Mouse (Mus musculus) ES-E14 (cell line): ENCODE measurements around the gene Cped1. TPM values are rescaled to one million over a fixed set of nuclear protein-coding genes. Genes with fewer than 3 reads are reported as not detected.

Experiments
- DNase-seq: peaks from one replicate; pipeline ENCODE4 v3.0.0-alpha.2; 2013; ENCODE audit warnings: low read depth, low spot score
- H3K27ac ChIP-seq: 2 replicates; pipeline ENCODE4 v1.5.1; 2012; ENCODE audit warnings: low read depth, mild to moderate bottlenecking, low read length, moderate library complexity, mixed read lengths; ENCODE audit not compliant: poor library complexity, insufficient read depth, severe bottlenecking
- H3K36me3 ChIP-seq: 2 replicates; pipeline ENCODE4 v1.6.1; 2012; ENCODE audit warnings: mild to moderate bottlenecking, low read length, moderate library complexity, mixed read lengths; ENCODE audit not compliant: control insufficient read depth, poor library complexity, insufficient read depth, severe bottlenecking
- H3K4me1 ChIP-seq, 2 experiments: fragments of 150-350 bp in 1 of 2; sonication (generic) in 1 of 2; 2 replicates each; pipeline ENCODE4 v1.6.1; 2012; ENCODE audit warnings: low read length in 2 of 2, mild to moderate bottlenecking in 1 of 2, mixed read lengths in 1 of 2; ENCODE audit not compliant: control insufficient read depth in 2 of 2, insufficient read depth in 2 of 2, poor library complexity in 1 of 2
- H3K4me3 ChIP-seq, 2 experiments: fragments of 150-350 bp in 1 of 2; sonication (generic) in 1 of 2; 2 replicates each; pipeline ENCODE4 v1.5.1; 2012; ENCODE audit warnings: low read length in 2 of 2, low read depth in 1 of 2, mild to moderate bottlenecking in 1 of 2, mixed read lengths in 1 of 2; ENCODE audit not compliant: insufficient read depth in 1 of 2, poor library complexity in 1 of 2, severe bottlenecking in 1 of 2
- H3K9ac ChIP-seq: 2 replicates; pipeline ENCODE4 v1.6.1; 2012; ENCODE audit warnings: low read depth, mild to moderate bottlenecking, low read length, mixed read lengths; ENCODE audit not compliant: poor library complexity, insufficient read depth, severe bottlenecking
- H3K9me3 ChIP-seq: fragments of 150-350 bp; sonication (generic); 2 replicates; pipeline ENCODE4 v1.6.1; 2012; ENCODE audit warnings: low read depth, mild to moderate bottlenecking, low read length; ENCODE audit not compliant: control insufficient read depth, insufficient read depth
- CHD2 ChIP-seq: IDR thresholded peaks from 2 replicates; pipeline ENCODE4 v1.6.1; 2014; ENCODE audit warnings: mild to moderate bottlenecking, low read depth, low read length, inconsistent platforms
- HCFC1 ChIP-seq: IDR thresholded peaks from 2 replicates; pipeline ENCODE4 v1.6.1; 2012; ENCODE audit warnings: low read length, inconsistent platforms, borderline replicate concordance; ENCODE audit not compliant: insufficient read depth
- MAFK ChIP-seq: IDR thresholded peaks from 2 replicates; pipeline ENCODE4 v1.6.1; 2014; ENCODE audit warnings: mild to moderate bottlenecking, low read depth, low read length, inconsistent platforms; ENCODE audit not compliant: insufficient read depth
- ZC3H11A ChIP-seq: IDR thresholded peaks from 2 replicates; pipeline ENCODE4 v1.6.1; 2012; ENCODE audit warnings: low read depth, mild to moderate bottlenecking, inconsistent platforms, low read length, borderline replicate concordance
- ZNF384 ChIP-seq: IDR thresholded peaks from 2 replicates; pipeline ENCODE4 v1.6.1; 2012; ENCODE audit warnings: low read depth, low read length, inconsistent platforms
- in situ Hi-C, 2 experiments: fragments of 600-800 bp; cut with MboI; formaldehyde crosslinking; loops; one replicate each; pipeline ENCODE4 v1.15.1; 2025; ENCODE audit warnings: low sequenced_read_pairs in 2 of 2, inconsistent platforms in 1 of 2; ENCODE audit not compliant: unreplicated experiment in 2 of 2
- total RNA-seq: library from RNA; depleted of rRNA; stranded (reverse); fragments of 300-350 nt; gene quantifications from 2 replicates; pipeline ENCODE4 v1.2.3, GENCODE M21; 2012

The Cped1 gene
- total RNA-seq, 1 experiment = 0.31 TPM

DNA sequence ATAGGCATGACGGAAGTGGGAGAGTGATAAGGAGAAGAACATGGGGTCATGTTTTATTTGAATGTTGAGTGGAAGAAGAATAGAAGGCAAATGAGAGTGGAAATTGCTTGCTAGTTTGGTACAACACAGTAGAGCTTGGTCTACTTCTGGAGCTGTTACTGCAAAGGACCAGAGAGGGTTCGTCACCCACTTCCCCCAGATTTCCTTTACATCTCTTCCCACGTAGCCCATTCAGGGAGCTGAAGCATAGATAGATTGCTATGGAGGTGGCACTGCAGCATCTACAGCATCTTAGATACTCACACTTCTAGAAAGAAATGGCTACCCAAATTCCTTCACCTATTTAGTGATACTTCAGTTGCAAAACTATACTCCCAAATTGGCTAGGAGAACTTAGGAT lies 214.4 kb downstream of the Cped1 start:
- DNase-seq = no peak
- Histone ChIP-seq H3K36me3 (no peaks in the 10 kb centered on the region), H3K9me3 (no peaks in the 10 kb centered on the region), H3K9ac (no peak overlapping the region), H3K4me1 (no peaks in the 10 kb centered on the region), H3K27ac (no peak overlapping the region), H3K4me3 (no peak overlapping the region)
- TF ChIP-seq ZNF384 = no peak
- TF ChIP-seq CHD2 = no peak
- no peak for TF ChIP-seq MAFK
- TF ChIP-seq HCFC1 = no peak
- in situ Hi-C loops = no loop called here

- no peak for DNase-seq
- TF ChIP-seq HCFC1 (no peak), CHD2 (no peak), MAFK (no peak), ZC3H11A (no peak), ZNF384 (no peak)
- H3K9ac ChIP-seq = no peak overlapping the region
- no peaks in the 10 kb centered on the region for H3K36me3 ChIP-seq
- in situ Hi-C loops = no loop called here
- no peak overlapping the region for H3K27ac ChIP-seq
- no peak overlapping the region for H3K4me3 ChIP-seq
- H3K9me3 ChIP-seq = no peaks in the 10 kb centered on the region
- no peaks in the 10 kb centered on the region for H3K4me1 ChIP-seq
Observed at GRCm38 (mm10) chr6:22201879-22202278, 216.2 kb downstream of the Cped1 start.

GRCm38 (mm10) chr6:22205030-22205750 lies 219.5 kb downstream of the Cped1 start:
- H3K9me3 ChIP-seq = no peaks in the 10 kb centered on the region
- DNase-seq = no peak

DNA sequence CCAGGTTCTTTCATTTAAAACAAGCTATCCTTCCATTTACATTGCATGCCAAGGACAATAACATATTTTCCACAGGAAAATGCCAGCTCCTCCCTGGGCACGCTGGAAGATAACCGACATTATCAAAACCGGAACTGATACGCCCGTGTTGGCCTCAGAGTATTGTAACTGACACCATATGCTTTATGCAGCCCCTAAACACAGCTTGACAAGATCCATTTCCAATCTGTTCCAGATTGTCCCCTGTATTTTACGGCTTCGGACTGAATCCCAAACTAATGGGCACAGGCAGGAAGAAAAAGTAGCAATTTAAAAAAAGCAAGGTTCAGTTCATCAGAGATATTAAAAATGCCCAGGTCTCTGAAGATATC lies 220.0 kb downstream of the Cped1 start:
- no peak overlapping the region for H3K9ac ChIP-seq
- TF ChIP-seq ZNF384 (no peak), CHD2 (no peak), ZC3H11A (no peak), HCFC1 (no peak), MAFK (no peak)
- in situ Hi-C loops = no loop called here
- no peak for DNase-seq
- H3K4me1 ChIP-seq = no peaks in the 10 kb centered on the region
- H3K9me3 ChIP-seq = no peaks in the 10 kb centered on the region
- no peak overlapping the region for H3K27ac ChIP-seq
- no peaks in the 10 kb centered on the region for H3K36me3 ChIP-seq
- H3K4me3 ChIP-seq = no peak overlapping the region

More at GRCm38 (mm10) chr6:22205030-22205750, 219.5 kb downstream of the Cped1 start:
- Histone ChIP-seq H3K27ac (no peak overlapping the region), H3K4me3 (no peak overlapping the region), H3K36me3 (no peaks in the 10 kb centered on the region), H3K9ac (no peak overlapping the region), H3K4me1 (no peaks in the 10 kb centered on the region)
- no peak for TF ChIP-seq CHD2
- TF ChIP-seq ZC3H11A = no peak
- in situ Hi-C loops = no loop called here

DNA sequence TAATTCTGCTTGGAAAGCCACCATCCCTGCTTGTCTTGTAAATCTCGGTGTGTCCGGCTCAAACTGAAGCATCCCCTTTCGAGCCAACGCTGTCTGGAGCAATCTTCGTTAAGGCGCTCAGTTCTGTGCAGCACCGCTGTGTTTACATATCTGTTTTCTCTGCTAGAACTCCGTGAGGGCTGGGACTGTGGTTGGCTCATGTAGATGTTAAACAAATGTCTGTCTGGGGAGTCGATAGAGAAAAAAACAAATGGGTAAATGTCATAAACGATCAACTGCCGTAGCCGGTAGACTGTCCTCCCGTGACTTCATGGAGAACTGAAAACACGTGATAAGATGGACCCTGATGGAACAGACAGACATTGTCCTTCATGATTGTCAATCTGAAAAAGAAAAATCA lies 220.5 kb downstream of the Cped1 start:
- Histone ChIP-seq H3K36me3 (no peaks in the 10 kb centered on the region), H3K4me1 (no peaks in the 10 kb centered on the region)
- no peak for DNase-seq

More for the DNA sequence above, 220.5 kb downstream of the Cped1 start:
- in situ Hi-C loops = no loop called here
- TF ChIP-seq ZC3H11A (no peak), HCFC1 (no peak), ZNF384 (no peak)
- no peak overlapping the region for H3K27ac ChIP-seq
- H3K4me3 ChIP-seq = no peak overlapping the region
- H3K9ac ChIP-seq = no peak overlapping the region
- no peaks in the 10 kb centered on the region for H3K9me3 ChIP-seq
